Mouse (Mus musculus) MEL (cell line): Measurements from ENCODE around the gene Klhl23. TPM values are rescaled to one million over a fixed set of nuclear protein-coding genes. Genes with fewer than 3 reads are reported as not detected.

Source experiments
- DNase-seq: peaks from one replicate; pipeline ENCODE4 v3.0.0; 2011; ENCODE audit warnings: low read depth, low spot score
- H3K27ac ChIP-seq: 2 replicates; pipeline ENCODE4 v1.5.1; 2012; ENCODE audit warnings: low read depth, mild to moderate bottlenecking, control low read depth, low read length, moderate library complexity; ENCODE audit not compliant: control insufficient read depth
- H3K27me3 ChIP-seq, 2 experiments: fragments of 150-350 bp in 1 of 2; sonication (generic) in 1 of 2; 2 replicates each; pipeline ENCODE4 v1.6.1; 2012; ENCODE audit warnings: low read length in 2 of 2, mild to moderate bottlenecking in 2 of 2, improper control_type of control experiment in 1 of 2, moderate library complexity in 1 of 2; ENCODE audit not compliant: insufficient read depth in 2 of 2, control insufficient read depth in 1 of 2
- H3K36me3 ChIP-seq, 2 experiments: 2 replicates each; pipeline ENCODE4 v1.6.1; 2012 to 2014; ENCODE audit warnings: low read length in 2 of 2, improper control_type of control experiment in 1 of 2, inconsistent platforms in 1 of 2, mild to moderate bottlenecking in 1 of 2; ENCODE audit not compliant: insufficient read depth in 2 of 2, control insufficient read depth in 1 of 2
- H3K4me1 ChIP-seq, 2 experiments: fragments of 150-350 bp in 1 of 2; sonication (generic) in 1 of 2; 2 replicates each; pipeline ENCODE4 v1.6.1; 2012; ENCODE audit warnings: low read length in 2 of 2, improper control_type of control experiment in 1 of 2, mild to moderate bottlenecking in 1 of 2; ENCODE audit not compliant: insufficient read depth in 2 of 2, control insufficient read depth in 1 of 2
- H3K4me3 ChIP-seq, 2 experiments: fragments of 150-350 bp in 1 of 2; sonication (generic) in 1 of 2; 2 replicates each; pipeline ENCODE4 v1.5.1; 2012; ENCODE audit warnings: low read depth in 2 of 2, low read length in 2 of 2, mild to moderate bottlenecking in 2 of 2, moderate library complexity in 2 of 2, control low read depth in 1 of 2, improper control_type of control experiment in 1 of 2; ENCODE audit not compliant: control insufficient read depth in 1 of 2, insufficient read depth in 1 of 2
- H3K79me2 ChIP-seq: 2 replicates; pipeline ENCODE4 v1.6.1; 2012; ENCODE audit warnings: mild to moderate bottlenecking, low read length, moderate library complexity; ENCODE audit not compliant: control insufficient read depth, poor library complexity, insufficient read depth
- H3K9ac ChIP-seq: 2 replicates; pipeline ENCODE4 v1.6.1; 2012; ENCODE audit warnings: low read depth, mild to moderate bottlenecking, control low read depth, low read length, moderate library complexity; ENCODE audit not compliant: control insufficient read depth, poor library complexity, severe bottlenecking
- H3K9me3 ChIP-seq: fragments of 150-350 bp; sonication (generic); replicated peaks from 2 replicates; pipeline ENCODE4 v1.6.1; 2012; ENCODE audit warnings: mild to moderate bottlenecking, low read length, improper control_type of control experiment, moderate library complexity; ENCODE audit not compliant: insufficient read depth
- CHD2 ChIP-seq: IDR thresholded peaks from 2 replicates; pipeline ENCODE4 v1.6.1; 2011; ENCODE audit warnings: low read length, improper control_type of control experiment
- EP300 ChIP-seq, 2 experiments: IDR thresholded peaks; 2 replicates each; pipeline ENCODE4 v1.6.1; 2011; ENCODE audit warnings: improper control_type of control experiment in 2 of 2, low read length in 2 of 2, low read depth in 1 of 2, mild to moderate bottlenecking in 1 of 2
- GABPA ChIP-seq: IDR thresholded peaks from 2 replicates; pipeline ENCODE4 v1.6.1; 2012; ENCODE audit warnings: low read depth, mild to moderate bottlenecking, inconsistent platforms, low read length, improper control_type of control experiment, moderate library complexity
- GATA1 ChIP-seq: IDR thresholded peaks from 2 replicates; pipeline ENCODE4 v1.6.1; 2011; ENCODE audit warnings: low read depth, low read length, improper control_type of control experiment
- JUND ChIP-seq: IDR thresholded peaks from 2 replicates; pipeline ENCODE4 v1.6.1; 2011; ENCODE audit warnings: low read depth, mild to moderate bottlenecking, improper control_type of control experiment, low read length
- KAT2A ChIP-seq: conservative IDR thresholded peaks from 2 replicates; pipeline ENCODE4 v1.6.1; 2012; ENCODE audit warnings: low read depth, low read length, improper control_type of control experiment, inconsistent platforms
- MAFK ChIP-seq: IDR thresholded peaks from 2 replicates; pipeline ENCODE4 v1.6.1; 2011; ENCODE audit warnings: low read depth, mild to moderate bottlenecking, low read length, improper control_type of control experiment, borderline replicate concordance
- MAX ChIP-seq: IDR thresholded peaks from 2 replicates; pipeline ENCODE4 v1.6.1; 2011; ENCODE audit warnings: low read length, improper control_type of control experiment
- MYB ChIP-seq: IDR thresholded peaks from 2 replicates; pipeline ENCODE4 v1.6.1; 2011; ENCODE audit warnings: mild to moderate bottlenecking, low read depth, low read length, improper control_type of control experiment
- NELFE ChIP-seq: IDR thresholded peaks from 2 replicates; pipeline ENCODE4 v1.6.1; 2011; ENCODE audit warnings: low read depth, low read length, improper control_type of control experiment
- POLR2AphosphoS5 ChIP-seq: IDR thresholded peaks from 2 replicates; pipeline ENCODE4 v1.6.1; 2012; ENCODE audit warnings: low read depth, borderline replicate concordance, mild to moderate bottlenecking, inconsistent platforms, low read length, moderate library complexity, mixed read lengths
- SIN3A ChIP-seq: IDR thresholded peaks from 2 replicates; pipeline ENCODE4 v1.6.1; 2012; ENCODE audit warnings: low read length, improper control_type of control experiment, inconsistent platforms
- TAL1 ChIP-seq: IDR thresholded peaks from 2 replicates; pipeline ENCODE4 v1.6.1; 2012; ENCODE audit warnings: mild to moderate bottlenecking, inconsistent platforms, low read length, moderate library complexity, mixed read lengths
- TCF12 ChIP-seq: IDR thresholded peaks from 2 replicates; pipeline ENCODE4 v1.6.1; 2014; ENCODE audit warnings: low read depth, mild to moderate bottlenecking, inconsistent platforms, low read length, improper control_type of control experiment, moderate library complexity
- USF1 ChIP-seq: IDR thresholded peaks from 2 replicates; pipeline ENCODE4 v1.6.1; 2014; ENCODE audit warnings: low read depth, mild to moderate bottlenecking, inconsistent platforms, low read length, improper control_type of control experiment, moderate library complexity
- ZNF384 ChIP-seq: IDR thresholded peaks from 2 replicates; pipeline ENCODE4 v1.6.1; 2012; ENCODE audit warnings: low read depth, mild to moderate bottlenecking, inconsistent platforms, low read length, improper control_type of control experiment
- polyA plus RNA-seq, 2 experiments: library from polyadenylated mRNA; stranded (reverse) in 1 of 2; unstranded in 1 of 2; fragments of >175 nt in 1 of 2; fragments of >200 nt in 1 of 2; gene quantifications; 2 replicates each; pipeline versions ENCODE4 v1.2.1 to v1.2.4; 2012; ENCODE audit warnings: low replicate concordance in 2 of 2, low read depth in 1 of 2; ENCODE audit not compliant: insufficient read length in 2 of 2, insufficient read depth in 1 of 2, missing spikeins in 1 of 2
- total RNA-seq: library from RNA; depleted of rRNA; stranded (reverse); fragments of 300-350 nt; gene quantifications from 2 replicates; pipeline ENCODE4 v1.2.3, GENCODE M21; 2012

Gene Klhl23
- total and polyA plus RNA-seq, 3 experiments: 24.8 to 238 (median 31.4) TPM

GRCm38 (mm10) chr2:69829680-69830079 is 7.9 kb downstream of the Klhl23 start:
- no peaks in the 10 kb centered on the region for H3K4me1 ChIP-seq
- no peak overlapping the region for H3K4me3 ChIP-seq
- peak; percentile 45 for DNase-seq
- no peak overlapping the region for H3K27ac ChIP-seq
- H3K79me2 ChIP-seq: peaks cover 1% of the 10 kb centered on the region
- no peak overlapping the region for H3K9ac ChIP-seq
- no peaks in the 10 kb centered on the region; a peak in 2 of 4 replicates for H3K36me3 ChIP-seq
- no peaks in the 10 kb centered on the region for H3K9me3 ChIP-seq
- H3K27me3 ChIP-seq: no peaks in the 10 kb centered on the region
- peak; percentile 32; the same call in 1 of the 2 replicates for TF ChIP-seq GATA1
- TF ChIP-seq MYB: peak; percentile 45; the same call in 1 of the 2 replicates
- TF ChIP-seq EP300 (IDR thresholded peaks at IDR 0.05; ENCODE audit: low read depth in 1 of 2, low read length in 2 of 2): peak; percentile 52 to 61; a peak in 3 of 4 replicates
- no peak for TF ChIP-seq KAT2A
- no peak for TF ChIP-seq GABPA
- TF ChIP-seq TCF12: 0 out of 2 replicates have a peak, but pooled peaks have one; percentile 9
- TF ChIP-seq TAL1: 0 out of 2 replicates have a peak, but pooled peaks have one; percentile 8
- TF ChIP-seq MAFK: no peak
- no peak for TF ChIP-seq CHD2
- TF ChIP-seq SIN3A: 0 out of 2 replicates have a peak, but pooled peaks have one; percentile 18

GRCm38 (mm10) chr2:69830116-69830515 is 8.4 kb downstream of the Klhl23 start:
- DNase-seq: no peak
- TF ChIP-seq USF1 (no peak), NELFE (no peak), POLR2AphosphoS5 (no peak), MAX (no peak), JUND (no peak), ZNF384 (no peak), MAFK (no peak), GABPA (no peak)
- Histone ChIP-seq H3K79me2 (peaks cover under 1% of the 10 kb centered on the region), H3K4me3 (no peak overlapping the region), H3K27ac (no peak overlapping the region), H3K9me3 (no peaks in the 10 kb centered on the region), H3K4me1 (no peaks in the 10 kb centered on the region), H3K9ac (no peak overlapping the region), H3K36me3 (no peaks in the 10 kb centered on the region; a peak in 2 of 4 replicates), H3K27me3 (no peaks in the 10 kb centered on the region)
